ENCODE assay signal across 1 mouse cellular context in genomic region chr11:115898446-115898845, GRCm38 (mm10).
TF ChIP-seq lines count a peak whose summit lies in the region.

No protein-coding gene starts in this region.

TF ChIP-seq in CH12.LX, 34 proteins besides CTCF, POLR2A, EP300 and RAD21 (continued from another document):
- TF ChIP-seq BHLHE40 (IDR thresholded peaks at IDR 0.05; ENCODE audit: low read depth, low read length) (peak; percentile 38), JUND (conservative IDR thresholded peaks at IDR 0.05; ENCODE audit: low read depth, low read length) (no peak), MAZ (IDR thresholded peaks at IDR 0.05; ENCODE audit: low read depth, low read length) (no peak), ZMIZ1 (IDR thresholded peaks at IDR 0.05; ENCODE audit: low read depth, low read length) (no peak), POLR2AphosphoS2 (IDR thresholded peaks at IDR 0.05; ENCODE audit: low read depth, low read length) (no peak), MAFK (IDR thresholded peaks at IDR 0.05; ENCODE audit: insufficient replicate concordance, low read length) (no peak), MYC (IDR thresholded peaks at IDR 0.05; ENCODE audit: low read depth, low read length) (no peak)
